Mouse (Mus musculus) bone marrow, adult 2 months (tissue): ENCODE data around the gene Vwa3a.

Source experiments
- CTCF ChIP-seq: fragments of 200-500 bp; IDR thresholded peaks from 2 replicates; pipeline ENCODE4 v1.5.1; 2011; ENCODE audit warnings: low read length, control low read depth; ENCODE audit not compliant: control insufficient read depth, insufficient read depth
- POLR2A ChIP-seq: fragments of 200-500 bp; IDR thresholded peaks from 2 replicates; pipeline ENCODE4 v1.6.1; 2011; ENCODE audit warnings: low read depth, mild to moderate bottlenecking, control low read depth, low read length, borderline replicate concordance; ENCODE audit not compliant: control insufficient read depth

DNA sequence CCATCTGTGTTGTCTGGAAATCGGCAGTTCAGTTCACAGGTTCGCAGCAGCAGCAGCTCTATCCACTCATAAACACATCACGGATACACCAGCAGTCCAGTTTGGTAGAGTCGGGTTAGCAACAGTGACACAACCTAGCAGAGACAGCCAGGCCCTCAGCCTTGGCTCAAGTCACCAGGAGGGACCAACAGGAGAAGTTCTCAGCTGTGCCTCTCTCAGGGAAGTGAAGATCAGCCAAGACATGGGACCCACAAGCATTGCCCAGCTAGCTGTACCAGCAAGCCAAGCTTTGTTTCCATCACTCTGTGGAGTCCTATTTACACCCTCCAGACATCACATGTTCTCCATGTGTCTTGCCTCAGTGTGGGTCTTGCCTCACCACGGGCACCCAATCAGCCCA is 7.7 kb downstream of the Vwa3a start:
- no peak for TF ChIP-seq POLR2A
- TF ChIP-seq CTCF = no peak
